Mouse (Mus musculus): Measurements from ENCODE around the gene Zbtb43. TPM values are rescaled to one million over a fixed set of nuclear protein-coding genes. Genes with fewer than 3 reads are reported as not detected.

Zbtb43 gene
- polyA plus RNA-seq (2015; fragmentation: Illumina TruSeq; extraction: RNeasy Lipid Tissue Mini Kit (QIAGEN cat#74804); ENCODE audit: low read depth, low replicate concordance), result 15.4 TPM

GRCm38 (mm10) chr2:33468466-33469097, at the start of gene Zbtb43:
Zbtb43 (minus strand) TSS chr2:33468559.

GRCm38 (mm10) chr2:33430771-33431699, 37.3 kb downstream of the Zbtb43 start, which contains the start of gene Zbtb34:
Zbtb34 (minus strand) TSS chr2:33431324.

Other genes with a start within 250 kb of the Zbtb43 start
- gene Ralgps1, start 97.1 kb downstream of the Zbtb43 start, polyA plus RNA-seq (2015; fragmentation: Illumina TruSeq; extraction: RNeasy Lipid Tissue Mini Kit (QIAGEN cat#74804); ENCODE audit: low read depth, low replicate concordance), result 34.7 TPM
- gene Zbtb34, start 37.2 kb downstream of the Zbtb43 start, polyA plus RNA-seq (2015; fragmentation: Illumina TruSeq; extraction: RNeasy Lipid Tissue Mini Kit (QIAGEN cat#74804); ENCODE audit: low read depth, low replicate concordance), result 6.6 TPM
- 0.51 TPM for gene Lmx1b, start 172.0 kb upstream of the Zbtb43 start, polyA plus RNA-seq (2015; fragmentation: Illumina TruSeq; extraction: RNeasy Lipid Tissue Mini Kit (QIAGEN cat#74804); ENCODE audit: low read depth, low replicate concordance)